Mouse (Mus musculus): ENCODE results near the gene Sfxn1. TPM values are rescaled to one million over a fixed set of nuclear protein-coding genes. Genes with fewer than 3 reads are reported as not detected.
A peak's percentile ranks its signal among the peaks of the same experiment; 100 is the strongest.

The Sfxn1 gene
- polyA plus RNA-seq (2014; fragmentation: Nextera tagmentation; extraction: Ambion mirVana), result 87.5 and 89.9 TPM in 2 replicates

DNA sequence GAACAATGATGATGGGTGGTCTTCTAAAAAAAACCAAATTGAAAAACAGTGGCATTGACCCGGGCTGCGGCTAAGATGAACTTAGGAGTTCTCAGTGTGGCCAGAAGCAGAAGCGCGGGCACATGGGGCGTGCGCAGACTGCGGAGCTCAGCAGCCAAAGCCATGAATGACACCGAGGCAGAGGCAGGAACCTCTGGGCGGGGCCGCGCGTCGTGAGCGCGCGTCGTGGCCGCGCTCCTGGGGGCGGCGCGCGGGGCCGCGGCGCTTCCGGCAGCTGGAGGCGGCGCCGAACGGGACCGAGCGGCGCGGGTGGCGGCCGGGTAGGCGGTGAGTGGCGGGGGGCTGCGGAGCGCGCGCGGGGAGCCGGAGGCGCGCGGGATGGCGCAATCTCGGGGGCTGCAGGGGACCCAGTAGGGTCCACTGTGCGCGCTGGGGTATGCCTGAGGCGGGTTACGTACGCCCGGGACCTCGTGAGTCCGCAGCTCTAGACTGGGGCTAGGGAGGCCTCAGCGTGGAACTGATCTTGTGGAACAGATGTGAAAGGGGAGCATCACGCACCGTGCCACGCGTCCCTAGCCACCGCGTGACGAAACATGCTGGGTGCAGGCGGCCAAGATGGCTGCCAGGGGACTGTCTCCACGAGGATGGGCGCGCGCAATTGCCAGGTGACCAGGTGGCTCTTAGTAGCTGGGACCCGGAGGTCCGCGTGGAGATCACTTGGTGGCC, at the start of gene Sfxn1:
Gene Sfxn1, plus strand, starts transcription at position 264 of the 726 bp plus-strand sequence.
- peak; percentile 82 for DNase-seq (ENCODE audit: low spot score)
- peak within 1 kb of the TSS; percentile 88 for H3K9ac ChIP-seq (ENCODE audit: low read depth, low read length)
- H3K27ac ChIP-seq (ENCODE audit: low read depth, low read length), result 0 out of 2 replicates have a peak within 1 kb of the TSS, but pooled peaks have one; percentile 40
- H3K27me3 ChIP-seq (ENCODE audit: control insufficient read depth, insufficient read depth, low read length), result no peaks in the 10 kb centered on the region
- H3K4me1 ChIP-seq (replicated peaks; ENCODE audit: control insufficient read depth, insufficient read depth, low read length), result no peaks in the 10 kb centered on the region
- peak; percentile 89 for ATAC-seq (ENCODE audit: low FRiP score)
- H3K9me3 ChIP-seq (ENCODE audit: control insufficient read depth, low read length), result no peaks in the 10 kb centered on the region
- WGBS, result under 1% methylated on average over 70 of the region's 74 CpGs
- peak within 1 kb of the TSS; percentile 75 for H3K4me3 ChIP-seq (ENCODE audit: low read depth, low read length)
- no peaks in the 10 kb centered on the region for H3K36me3 ChIP-seq (ENCODE audit: control insufficient read depth, insufficient read depth, low read length)
- peak within 1 kb of the TSS; percentile 69 for H3K4me2 ChIP-seq (replicated peaks; ENCODE audit: low read depth, low read length)

DNA sequence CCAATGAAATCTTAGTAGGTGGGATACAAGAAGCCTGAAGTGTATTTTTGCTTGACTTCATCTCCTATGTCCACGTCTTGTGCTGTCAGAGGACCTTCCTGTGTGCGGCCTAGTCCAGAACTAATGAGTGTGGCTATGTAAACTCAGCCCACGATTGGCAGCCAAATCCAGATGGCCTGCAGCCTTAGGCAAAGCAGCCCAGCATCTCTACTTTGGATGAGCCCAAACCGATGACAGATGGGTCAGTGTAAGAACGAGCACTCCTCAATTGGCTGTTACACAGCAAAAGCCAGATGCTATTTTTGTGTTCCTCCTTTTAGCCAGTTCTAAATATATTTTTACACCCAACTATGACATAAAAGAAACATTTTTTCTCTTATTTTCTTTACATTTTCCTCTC, 48.4 kb upstream of the Sfxn1 start:
- DNase-seq (ENCODE audit: low spot score), result no peak
- H3K36me3 ChIP-seq (ENCODE audit: control insufficient read depth, insufficient read depth, low read length), result no peaks in the 10 kb centered on the region
- no peak for ATAC-seq (ENCODE audit: low FRiP score)
- H3K9me3 ChIP-seq (ENCODE audit: control insufficient read depth, low read length), result no peaks in the 10 kb centered on the region
- H3K27ac ChIP-seq (ENCODE audit: low read depth, low read length), result no peak overlapping the region
- no peaks in the 10 kb centered on the region for H3K27me3 ChIP-seq (ENCODE audit: control insufficient read depth, insufficient read depth, low read length)
- H3K4me3 ChIP-seq (ENCODE audit: low read depth, low read length), result no peak overlapping the region
- H3K9ac ChIP-seq (ENCODE audit: low read depth, low read length), result no peak overlapping the region
- no peaks in the 10 kb centered on the region for H3K4me1 ChIP-seq (replicated peaks; ENCODE audit: control insufficient read depth, insufficient read depth, low read length)
- 68% methylated on average over 5 of the region's 5 CpGs for WGBS
- H3K4me2 ChIP-seq (replicated peaks; ENCODE audit: low read depth, low read length), result no peak overlapping the region

DNA sequence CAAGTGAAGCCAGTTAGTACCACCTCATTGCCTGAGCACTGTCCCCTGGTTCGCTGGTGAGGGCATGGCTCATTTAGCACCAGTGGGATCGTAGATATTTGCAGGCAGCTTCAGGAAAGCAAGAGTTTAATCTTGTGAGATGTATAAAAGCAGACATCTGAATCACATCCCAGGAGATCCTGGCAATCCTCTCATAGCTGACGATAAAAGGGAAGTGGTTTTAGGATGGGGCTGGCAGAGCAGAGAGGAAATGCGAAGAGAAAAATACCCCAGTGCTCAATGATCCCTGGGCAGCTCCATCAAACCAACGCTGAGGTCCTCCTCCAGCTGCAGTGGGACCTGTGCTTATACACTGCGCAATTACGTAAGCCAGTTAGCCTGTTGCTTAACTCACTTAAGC, 44.6 kb upstream of the Sfxn1 start:
- Histone ChIP-seq H3K9me3 (ENCODE audit: control insufficient read depth, low read length) (no peaks in the 10 kb centered on the region), H3K27me3 (ENCODE audit: control insufficient read depth, insufficient read depth, low read length) (no peaks in the 10 kb centered on the region), H3K4me1 (replicated peaks; ENCODE audit: control insufficient read depth, insufficient read depth, low read length) (no peaks in the 10 kb centered on the region), H3K4me2 (replicated peaks; ENCODE audit: low read depth, low read length) (no peak overlapping the region), H3K4me3 (ENCODE audit: low read depth, low read length) (no peak overlapping the region), H3K36me3 (ENCODE audit: control insufficient read depth, insufficient read depth, low read length) (no peaks in the 10 kb centered on the region), H3K27ac (ENCODE audit: low read depth, low read length) (no peak overlapping the region), H3K9ac (ENCODE audit: low read depth, low read length) (no peak overlapping the region)
- no peak for DNase-seq (ENCODE audit: low spot score)
- 88% methylated on average over 7 of the region's 7 CpGs for WGBS
- ATAC-seq (ENCODE audit: low FRiP score), result no peak

- Histone ChIP-seq H3K9ac (ENCODE audit: low read depth, low read length) (no peak overlapping the region), H3K36me3 (ENCODE audit: control insufficient read depth, insufficient read depth, low read length) (no peaks in the 10 kb centered on the region), H3K27ac (ENCODE audit: low read depth, low read length) (no peak overlapping the region), H3K4me2 (replicated peaks; ENCODE audit: low read depth, low read length) (no peak overlapping the region), H3K9me3 (ENCODE audit: control insufficient read depth, low read length) (no peaks in the 10 kb centered on the region), H3K27me3 (ENCODE audit: control insufficient read depth, insufficient read depth, low read length) (no peaks in the 10 kb centered on the region), H3K4me1 (replicated peaks; ENCODE audit: control insufficient read depth, insufficient read depth, low read length) (no peaks in the 10 kb centered on the region), H3K4me3 (ENCODE audit: low read depth, low read length) (no peak overlapping the region)
- no peak for ATAC-seq (ENCODE audit: low FRiP score)
- no peak for DNase-seq (ENCODE audit: low spot score)
- WGBS, result 80% methylated on average over 4 of the region's 4 CpGs
These were observed 38.0 kb upstream of the Sfxn1 start for GRCm38 (mm10) chr13:54033653-54034052.

DNA sequence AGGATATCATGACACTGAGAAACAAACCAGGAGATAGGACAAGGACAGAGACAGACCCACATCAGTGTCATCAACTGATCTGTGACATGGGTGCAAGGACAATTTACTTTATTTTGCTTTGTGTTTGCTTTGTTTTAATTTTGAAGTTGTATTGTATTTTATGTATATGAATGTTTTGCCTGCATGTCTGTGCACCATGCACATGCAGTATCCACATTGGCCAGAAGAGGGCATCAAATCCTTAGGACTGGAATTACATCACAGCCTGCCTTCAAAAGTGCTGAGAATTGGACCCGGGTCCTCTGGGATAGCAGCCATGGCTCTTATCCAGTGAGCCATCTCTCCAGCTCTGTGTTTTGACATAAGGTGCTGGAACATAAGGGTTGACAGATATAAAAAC, 36.1 kb upstream of the Sfxn1 start:
- 69% methylated on average over 1 of the region's 1 CpGs for WGBS
- ATAC-seq (ENCODE audit: low FRiP score) (no peak), DNase-seq (ENCODE audit: low spot score) (peak; percentile 16)
- no peaks in the 10 kb centered on the region for H3K9me3 ChIP-seq (ENCODE audit: control insufficient read depth, low read length)
- no peaks in the 10 kb centered on the region for H3K36me3 ChIP-seq (ENCODE audit: control insufficient read depth, insufficient read depth, low read length)
- no peak overlapping the region for H3K4me3 ChIP-seq (ENCODE audit: low read depth, low read length)
- no peaks in the 10 kb centered on the region for H3K4me1 ChIP-seq (replicated peaks; ENCODE audit: control insufficient read depth, insufficient read depth, low read length)
- H3K9ac ChIP-seq (ENCODE audit: low read depth, low read length), result no peak overlapping the region
- no peak overlapping the region for H3K4me2 ChIP-seq (replicated peaks; ENCODE audit: low read depth, low read length)
- H3K27ac ChIP-seq (ENCODE audit: low read depth, low read length), result no peak overlapping the region
- no peaks in the 10 kb centered on the region for H3K27me3 ChIP-seq (ENCODE audit: control insufficient read depth, insufficient read depth, low read length)

GRCm38 (mm10) chr13:54037936-54038335, 33.7 kb upstream of the Sfxn1 start:
- 90% methylated on average over 4 of the region's 4 CpGs for WGBS
- DNase-seq (ENCODE audit: low spot score) (no peak), ATAC-seq (ENCODE audit: low FRiP score) (no peak)
- Histone ChIP-seq H3K4me3 (ENCODE audit: low read depth, low read length) (no peak overlapping the region), H3K9ac (ENCODE audit: low read depth, low read length) (no peak overlapping the region), H3K36me3 (ENCODE audit: control insufficient read depth, insufficient read depth, low read length) (no peaks in the 10 kb centered on the region), H3K9me3 (ENCODE audit: control insufficient read depth, low read length) (no peaks in the 10 kb centered on the region), H3K27me3 (ENCODE audit: control insufficient read depth, insufficient read depth, low read length) (no peaks in the 10 kb centered on the region), H3K27ac (ENCODE audit: low read depth, low read length) (no peak overlapping the region), H3K4me1 (replicated peaks; ENCODE audit: control insufficient read depth, insufficient read depth, low read length) (no peaks in the 10 kb centered on the region), H3K4me2 (replicated peaks; ENCODE audit: low read depth, low read length) (no peak overlapping the region)

GRCm38 (mm10) chr13:54040256-54040655, 31.4 kb upstream of the Sfxn1 start:
- H3K4me3 ChIP-seq (ENCODE audit: low read depth, low read length), result no peak overlapping the region
- ATAC-seq (ENCODE audit: low FRiP score), result no peak
- H3K36me3 ChIP-seq (ENCODE audit: control insufficient read depth, insufficient read depth, low read length), result no peaks in the 10 kb centered on the region
- H3K9me3 ChIP-seq (ENCODE audit: control insufficient read depth, low read length), result no peaks in the 10 kb centered on the region
- no peaks in the 10 kb centered on the region for H3K27me3 ChIP-seq (ENCODE audit: control insufficient read depth, insufficient read depth, low read length)
- H3K4me1 ChIP-seq (replicated peaks; ENCODE audit: control insufficient read depth, insufficient read depth, low read length), result no peaks in the 10 kb centered on the region
- no peak overlapping the region for H3K4me2 ChIP-seq (replicated peaks; ENCODE audit: low read depth, low read length)
- DNase-seq (ENCODE audit: low spot score), result no peak
- no peak overlapping the region for H3K27ac ChIP-seq (ENCODE audit: low read depth, low read length)
- H3K9ac ChIP-seq (ENCODE audit: low read depth, low read length), result no peak overlapping the region
- WGBS, result 91% methylated on average over 2 of the region's 2 CpGs

DNA sequence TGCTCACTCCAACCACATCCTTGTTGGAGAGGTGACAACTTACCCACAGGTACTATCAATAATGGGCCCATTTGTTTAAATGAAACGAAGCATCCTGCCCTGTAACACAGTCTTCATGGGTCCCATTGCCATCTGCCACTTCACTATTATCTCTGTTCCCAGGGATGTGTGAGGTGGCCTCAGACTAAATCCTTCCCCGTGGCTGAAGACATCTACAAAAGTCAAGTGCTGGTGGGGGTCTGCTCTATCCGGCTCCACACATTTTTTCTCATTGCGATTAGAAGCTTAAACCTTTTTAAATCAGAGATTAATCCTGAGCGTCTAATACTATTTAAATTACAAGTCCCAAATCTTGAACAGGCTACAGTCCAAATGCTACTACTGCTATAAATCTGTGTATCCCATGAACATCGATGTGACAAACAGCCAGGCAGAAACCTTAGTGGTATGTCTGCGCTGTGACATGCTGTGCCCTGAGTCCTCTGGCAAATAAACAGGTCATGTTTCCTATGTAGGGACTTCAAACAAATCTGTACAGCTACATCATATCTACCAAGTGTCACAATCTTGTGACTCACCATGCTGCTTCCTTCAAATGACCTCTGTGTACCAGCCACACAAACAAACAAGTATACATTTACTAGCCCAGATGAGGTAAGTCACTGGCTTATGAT, 22.9 kb upstream of the Sfxn1 start:
- Histone ChIP-seq H3K9me3 (ENCODE audit: control insufficient read depth, low read length) (no peaks in the 10 kb centered on the region), H3K4me3 (ENCODE audit: low read depth, low read length) (no peak overlapping the region), H3K27ac (ENCODE audit: low read depth, low read length) (no peak overlapping the region), H3K27me3 (ENCODE audit: control insufficient read depth, insufficient read depth, low read length) (no peaks in the 10 kb centered on the region), H3K9ac (ENCODE audit: low read depth, low read length) (no peak overlapping the region), H3K4me1 (replicated peaks; ENCODE audit: control insufficient read depth, insufficient read depth, low read length) (no peaks in the 10 kb centered on the region), H3K36me3 (ENCODE audit: control insufficient read depth, insufficient read depth, low read length) (no peaks in the 10 kb centered on the region), H3K4me2 (replicated peaks; ENCODE audit: low read depth, low read length) (no peak overlapping the region)
- 85% methylated on average over 7 of the region's 7 CpGs for whole genome bisulfite sequencing
- DNase-seq (ENCODE audit: low spot score), result no peak
- no peak for ATAC-seq (ENCODE audit: low FRiP score)

- Histone ChIP-seq H3K9ac (ENCODE audit: low read depth, low read length) (no peak overlapping the region), H3K27ac (ENCODE audit: low read depth, low read length) (no peak overlapping the region), H3K36me3 (ENCODE audit: control insufficient read depth, insufficient read depth, low read length) (no peaks in the 10 kb centered on the region), H3K4me1 (replicated peaks; ENCODE audit: control insufficient read depth, insufficient read depth, low read length) (no peaks in the 10 kb centered on the region), H3K27me3 (ENCODE audit: control insufficient read depth, insufficient read depth, low read length) (peaks cover 8% of the 10 kb centered on the region), H3K4me3 (ENCODE audit: low read depth, low read length) (no peak overlapping the region), H3K4me2 (replicated peaks; ENCODE audit: low read depth, low read length) (no peak overlapping the region), H3K9me3 (ENCODE audit: control insufficient read depth, low read length) (no peaks in the 10 kb centered on the region)
- DNase-seq (ENCODE audit: low spot score) (no peak), ATAC-seq (ENCODE audit: low FRiP score) (no peak)
- 62% methylated on average over 7 of the region's 7 CpGs for WGBS
These were observed 20.0 kb upstream of the Sfxn1 start for GRCm38 (mm10) chr13:54051641-54052040.
